Mouse (Mus musculus) ES-Bruce4 (cell line): Measurements from ENCODE around the gene Fmn2.

Source experiments
- CTCF ChIP-seq: IDR thresholded peaks from one replicate; pipeline ENCODE4 v1.8.1; 2011; ENCODE audit warnings: low read depth, low read length
- POLR2A ChIP-seq: IDR thresholded peaks from one replicate; pipeline ENCODE4 v1.8.1; 2011; ENCODE audit warnings: low read length; ENCODE audit not compliant: insufficient read depth

DNA sequence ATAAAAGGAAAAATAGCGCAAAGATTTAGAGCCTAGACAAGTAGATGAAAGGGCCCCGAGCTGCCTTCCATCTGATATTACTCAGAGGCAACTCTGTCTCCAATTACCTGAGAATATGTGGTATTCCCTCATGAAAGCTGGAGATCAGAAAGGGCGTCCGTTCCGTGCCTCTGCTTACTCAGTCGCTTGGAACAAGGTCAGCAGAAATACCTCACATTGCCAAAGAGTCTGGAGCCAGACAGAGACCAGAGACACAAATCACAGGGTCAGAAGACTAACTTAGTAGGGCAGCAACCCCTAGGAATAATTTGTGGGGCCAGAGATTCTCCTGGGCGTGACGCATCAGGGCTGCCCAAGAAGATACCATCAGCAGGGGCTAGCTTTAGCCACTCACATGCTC is 237.3 kb downstream of the Fmn2 start:
- TF ChIP-seq POLR2A (no peak), CTCF (no peak)
